Mouse (Mus musculus): ENCODE results near the gene Map9.
"Not testable (repeated sequence)": the region's sequence is repeated elsewhere in the genome, so short reads cannot be mapped to it uniquely, and the experiment has no call there.

Map9 gene

GRCm38 (mm10) chr3:82417958-82418357 lies 60.1 kb downstream of the Map9 start:
- no peak for DNase-seq

GRCm38 (mm10) chr3:82435351-82435750 lies 77.5 kb downstream of the Map9 start:
- DNase-seq: no peak

DNA sequence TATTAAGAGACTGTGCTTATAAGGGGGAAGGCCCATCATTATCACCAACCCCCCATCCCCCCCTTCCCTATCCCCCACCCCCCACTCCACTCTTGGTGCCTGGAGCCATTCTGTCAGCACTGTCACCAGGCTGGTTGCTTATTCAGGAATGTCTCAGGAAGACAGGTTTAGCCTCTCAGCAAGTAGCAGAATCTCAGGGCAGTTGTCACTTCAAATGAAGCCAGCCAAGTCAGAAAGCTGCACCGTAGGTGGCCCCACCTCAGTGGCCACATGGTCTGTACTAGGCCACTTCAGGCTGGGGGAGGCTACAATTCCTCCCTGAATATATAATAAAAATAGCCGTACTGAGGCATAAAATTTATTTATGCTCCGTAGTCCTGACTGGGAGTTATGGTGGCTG lies 83.1 kb downstream of the Map9 start:
- DNase-seq: no peak

- DNase-seq: not testable (repeated sequence)
These were observed 83.8 kb downstream of the Map9 start for GRCm38 (mm10) chr3:82441601-82442000.
